Mouse (Mus musculus) T-helper 17 cell (primary cell): Measurements from ENCODE around the gene Mks1.
"Not testable (repeated sequence)": the region's sequence is repeated elsewhere in the genome, so short reads cannot be mapped to it uniquely, and the experiment has no call there.

ENCODE experiments used
- in situ Hi-C, 2 experiments: fragments of 300-600 bp; cut with MboI, MseI; formaldehyde crosslinking; loops; 1 replicate in 1 of 2; 2 replicates in 1 of 2; pipeline ENCODE4 v1.15.1; 2025; ENCODE audit warnings: high pct_unique_total_duplicates in 2 of 2

Gene Mks1

DNA sequence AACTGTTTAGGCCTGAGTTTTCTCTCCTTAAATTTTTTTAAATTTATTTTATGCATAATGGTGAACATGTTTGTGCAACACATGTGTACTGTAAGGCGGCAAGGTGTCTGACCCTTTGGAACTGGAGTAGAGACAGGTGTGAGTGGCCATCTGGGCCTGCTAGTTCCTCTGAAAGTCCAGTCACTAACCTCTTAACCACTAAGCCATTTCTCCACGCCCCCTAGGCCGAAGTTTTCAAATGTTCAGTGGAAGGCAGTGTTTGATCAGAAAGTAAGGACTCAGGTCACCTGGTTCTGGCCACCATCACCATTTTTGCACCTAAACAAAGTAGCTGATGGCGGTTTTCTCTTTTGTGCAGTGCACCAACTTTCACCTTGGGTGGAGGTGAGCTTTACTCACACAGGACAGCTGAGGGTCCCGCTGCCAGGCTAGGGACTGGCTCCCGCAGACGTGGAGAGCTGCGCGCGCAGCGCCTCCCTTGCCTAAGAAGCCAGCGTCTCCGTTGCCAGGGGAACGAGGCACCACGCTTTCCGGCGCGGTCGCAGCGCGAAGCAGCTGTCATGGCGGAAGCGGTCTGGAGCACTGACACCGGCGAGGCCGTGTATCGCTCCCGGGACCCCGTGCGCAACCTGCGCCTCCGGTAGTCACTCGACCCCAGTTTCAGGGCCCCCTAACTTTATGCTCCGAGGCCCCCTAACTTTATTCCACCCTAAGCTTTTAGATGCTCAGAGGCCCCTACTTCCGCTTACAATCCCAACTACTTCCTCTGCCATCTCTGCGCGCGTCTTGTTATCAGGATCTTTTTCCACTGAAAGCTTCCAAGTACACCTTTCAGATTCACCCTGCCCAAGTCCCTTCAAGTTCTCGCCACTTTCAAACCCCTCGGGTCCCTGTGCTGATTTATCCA lies at the start of gene Mks1:
Gene Mks1 (plus strand): TSS at position 526 of the 907 bp plus-strand sequence.
- in situ Hi-C loops = no loop called here

- in situ Hi-C loops = no loop called here
Measured at GRCm38 (mm10) chr11:87805448-87805847, 47.6 kb upstream of the Mks1 start.

DNA sequence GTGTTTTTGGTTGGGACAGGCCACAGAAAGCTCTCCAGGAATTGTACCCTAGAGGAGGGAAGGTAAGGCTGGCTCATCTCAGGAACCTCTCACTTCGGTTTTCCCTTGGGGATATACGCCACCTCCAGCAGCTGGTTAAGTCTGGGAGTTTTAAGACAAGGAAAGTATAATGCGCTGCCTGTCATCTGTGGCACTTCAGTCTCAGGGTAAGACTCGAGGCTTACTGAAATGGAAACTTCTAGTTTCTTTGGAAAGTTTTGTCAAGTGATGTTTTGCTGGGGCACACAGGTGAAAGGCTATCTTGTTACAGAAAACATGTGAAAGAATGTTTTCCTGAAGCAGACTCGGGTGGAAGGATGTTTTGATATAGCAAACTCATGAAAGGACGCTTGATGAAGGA lies 45.6 kb upstream of the Mks1 start:
- in situ Hi-C loops = no loop called here

GRCm38 (mm10) chr11:87808236-87808635 lies 44.8 kb upstream of the Mks1 start:
- in situ Hi-C loops = no loop called here

- in situ Hi-C loops = no loop called here
Measured at GRCm38 (mm10) chr11:87811396-87811795, 41.6 kb upstream of the Mks1 start.

DNA sequence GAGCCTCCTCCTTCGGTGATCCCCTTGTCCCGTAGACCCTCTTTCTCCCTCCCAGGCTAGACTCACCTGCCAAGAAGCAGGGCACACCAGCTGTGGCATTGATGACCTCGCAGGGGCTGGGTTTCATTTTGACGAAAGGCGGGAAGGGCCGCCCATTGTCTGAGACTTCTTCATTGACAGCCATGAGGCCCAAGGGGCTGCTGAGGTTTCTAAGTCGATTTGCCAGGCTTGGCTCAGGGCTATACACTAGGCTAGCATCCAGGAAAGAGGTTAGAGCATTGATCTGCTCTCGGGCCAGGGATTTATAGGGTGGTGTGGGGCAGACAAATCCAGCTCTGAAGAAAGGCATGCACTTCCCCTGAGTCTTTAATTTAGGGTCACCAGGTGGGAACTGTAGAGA lies 38.2 kb upstream of the Mks1 start:
- in situ Hi-C loops = no loop called here

GRCm38 (mm10) chr11:87816707-87817442 lies 36.1 kb upstream of the Mks1 start:
- in situ Hi-C loops = no loop called here

- in situ Hi-C loops = no loop called here
Measured at GRCm38 (mm10) chr11:87817443-87817773, 35.6 kb upstream of the Mks1 start.

GRCm38 (mm10) chr11:87821502-87821901 lies 31.5 kb upstream of the Mks1 start:
- in situ Hi-C loops = no loop called here

- in situ Hi-C loops = no loop called here
Measured at GRCm38 (mm10) chr11:87828239-87828900, 24.6 kb upstream of the Mks1 start, which contains the start of gene Lpo. Gene Lpo, minus strand, starts transcription at chr11:87828289.

DNA sequence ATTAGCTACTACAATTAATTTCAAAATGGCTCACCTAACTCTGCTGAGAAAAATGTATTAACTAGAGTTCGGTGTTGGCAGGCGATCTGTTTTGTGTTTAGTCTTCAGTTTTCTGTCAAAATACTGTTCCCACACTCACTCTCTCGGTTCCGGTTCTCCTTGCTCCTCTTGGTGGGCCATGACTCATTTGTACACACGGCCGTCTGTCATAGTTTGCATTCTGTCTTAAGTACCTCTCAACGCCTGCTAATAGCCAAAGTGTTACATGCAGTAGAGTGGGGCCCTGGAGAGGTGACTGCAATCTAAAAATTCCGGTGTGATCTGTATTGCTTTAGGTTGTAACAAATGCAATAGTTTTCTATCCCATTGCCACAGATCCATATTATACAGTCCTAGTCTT lies 12.3 kb upstream of the Mks1 start:
- in situ Hi-C loops = no loop called here

DNA sequence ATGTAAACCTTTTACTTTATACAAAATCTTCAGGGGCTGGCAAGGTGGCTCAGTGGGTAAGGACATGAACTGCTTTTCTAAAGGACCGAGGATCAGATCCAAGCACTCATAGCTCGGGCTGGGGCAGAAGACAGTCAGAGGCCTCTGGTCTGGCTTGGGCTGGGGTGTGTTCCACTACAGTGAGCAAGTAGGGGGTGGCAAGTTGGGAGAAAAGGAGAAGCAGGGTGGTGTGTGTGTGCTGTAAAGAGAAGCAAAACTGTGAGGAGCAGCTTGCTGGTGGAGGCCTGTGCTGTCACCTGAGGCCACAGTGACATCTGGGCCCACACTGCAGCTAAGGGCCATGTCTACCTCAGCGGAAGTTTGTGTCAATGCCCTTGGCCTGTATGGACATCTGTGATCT lies 11.6 kb upstream of the Mks1 start:
- in situ Hi-C loops = no loop called here

DNA sequence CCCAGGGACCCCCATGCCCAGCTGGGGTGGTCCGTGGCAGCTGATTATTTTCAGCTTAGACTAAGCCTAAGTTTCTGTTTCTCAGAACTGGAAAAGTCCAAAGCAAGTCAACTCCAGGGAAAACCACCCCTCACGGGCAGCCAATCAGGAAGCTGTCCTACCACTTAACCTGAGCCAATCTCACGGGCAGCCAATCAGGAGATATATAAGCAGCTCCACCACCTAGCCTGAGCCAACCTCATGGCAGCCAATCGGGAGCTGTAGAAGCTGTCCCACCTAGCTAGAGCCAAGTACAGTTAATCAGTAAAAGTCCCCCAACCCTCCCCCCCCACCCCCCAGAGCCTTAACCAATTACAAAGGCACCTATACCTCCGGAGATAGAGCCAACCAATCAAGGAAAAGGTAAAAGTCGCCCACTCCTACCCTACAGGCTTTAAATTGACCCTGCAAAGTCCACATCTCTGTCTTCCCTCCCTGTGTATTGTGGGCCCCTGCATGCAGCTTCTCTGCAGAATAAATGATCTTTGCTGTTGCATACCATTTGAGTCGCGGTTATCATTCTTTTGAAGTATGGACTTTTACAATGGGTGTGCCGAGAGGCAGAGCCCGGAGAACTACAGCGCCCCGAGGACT lies 5.9 kb upstream of the Mks1 start:
- in situ Hi-C loops = no loop called here

- in situ Hi-C loops = no loop called here
Measured at GRCm38 (mm10) chr11:87847884-87848283, 5.1 kb upstream of the Mks1 start.

- in situ Hi-C loops = no loop called here
Measured at GRCm38 (mm10) chr11:87853597-87853954, 561 bp downstream of the Mks1 start.

DNA sequence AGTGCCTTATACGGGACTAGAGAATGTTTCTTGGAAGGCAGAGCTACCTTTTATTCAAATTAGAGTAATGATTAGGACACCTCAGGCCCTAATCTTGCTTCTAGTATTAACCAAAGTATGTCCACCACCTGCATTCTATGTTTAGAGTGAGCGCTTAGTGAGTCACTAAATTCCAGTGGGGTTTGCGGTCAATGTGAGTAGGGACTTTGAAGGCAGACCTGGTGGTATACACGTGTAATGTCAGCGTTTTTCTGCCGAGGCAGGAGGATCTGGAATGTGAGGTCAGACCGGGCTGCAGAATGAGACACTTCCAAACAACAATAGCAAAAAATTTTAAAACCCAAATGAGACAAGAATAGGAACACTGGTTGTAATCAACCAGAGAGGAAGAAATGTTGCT lies 1.5 kb downstream of the Mks1 start:
- in situ Hi-C loops = no loop called here

GRCm38 (mm10) chr11:87859273-87859672 lies 6.3 kb downstream of the Mks1 start:
- in situ Hi-C loops = no loop called here

- in situ Hi-C loops = no loop called here
Measured at GRCm38 (mm10) chr11:87860426-87860825, 7.4 kb downstream of the Mks1 start.

DNA sequence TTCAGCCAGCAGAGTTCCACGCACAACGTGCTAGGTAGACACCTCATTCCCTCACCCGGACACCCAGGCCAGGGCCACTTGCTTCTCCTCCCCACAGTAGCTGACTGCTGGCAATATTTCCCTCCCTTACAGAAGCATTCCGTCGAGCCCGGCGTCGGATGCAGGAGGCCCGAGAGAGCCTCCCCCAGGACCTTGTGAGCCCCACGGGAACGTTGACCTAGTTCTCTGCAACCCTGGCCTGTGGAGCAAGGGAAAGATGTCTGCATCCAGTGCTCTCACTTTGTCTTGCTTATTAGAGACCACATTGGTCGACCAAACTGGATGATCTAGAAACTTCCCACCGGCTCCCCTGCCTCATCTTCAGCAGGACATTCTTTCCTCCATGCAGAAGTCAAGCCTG lies 9.8 kb downstream of the Mks1 start:
- in situ Hi-C loops = no loop called here

DNA sequence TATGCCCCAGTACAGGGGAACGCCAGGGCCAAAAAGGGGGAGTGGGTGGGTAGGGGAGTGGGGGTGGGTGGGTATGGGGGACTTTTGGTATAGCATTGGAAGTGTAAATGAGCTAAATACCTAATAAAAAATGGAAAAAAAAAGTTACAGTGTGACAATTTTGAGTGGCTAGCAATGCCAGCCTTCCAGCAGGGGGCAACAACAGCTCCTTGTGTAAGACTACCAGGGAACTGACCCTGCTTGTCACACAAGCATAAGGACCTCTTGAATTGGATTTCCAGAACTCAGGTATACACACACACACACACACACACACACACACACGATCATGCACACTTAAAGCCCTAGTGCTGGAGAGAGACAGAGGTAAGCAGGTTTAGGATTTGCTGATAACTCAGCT lies 13.9 kb downstream of the Mks1 start:
- in situ Hi-C loops = not testable (repeated sequence)

DNA sequence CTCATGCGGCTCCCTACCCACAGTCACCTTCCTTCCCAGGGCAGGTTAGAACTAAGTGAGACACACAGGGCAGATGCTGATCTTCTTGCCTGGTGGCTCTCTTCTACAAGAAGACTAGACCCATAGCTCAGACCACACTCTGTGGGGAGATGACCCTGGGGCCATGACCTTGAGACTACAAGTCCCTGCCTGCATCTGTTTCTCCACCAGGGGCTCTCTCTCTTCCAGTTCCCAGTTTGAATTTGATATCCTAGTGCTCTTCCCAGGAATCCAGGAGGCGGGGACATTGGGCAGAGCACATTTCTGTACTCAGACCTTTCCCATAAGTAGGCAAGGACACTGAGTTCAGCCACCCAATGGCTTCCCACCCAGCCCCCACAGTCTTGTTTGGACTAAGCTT lies 17.1 kb downstream of the Mks1 start:
- in situ Hi-C loops = no loop called here

- in situ Hi-C loops = no loop called here
Measured at GRCm38 (mm10) chr11:87871766-87872165, 18.8 kb downstream of the Mks1 start.
